8 mouse cellular contexts compared by ENCODE assay signal in genomic region chr4:43823845-43824337, GRCm38 (mm10). TPM values are rescaled to one million over a fixed set of nuclear protein-coding genes. Genes with fewer than 3 reads are reported as not detected.
DNase-seq lines count a peak whose midpoint lies in the region; ATAC-seq and TF ChIP-seq lines count a peak whose summit lies in the region.

TSS of gene Olfr156 (minus strand) at chr4:43823895.

- no peak within 1 kb of the TSS for H3K9ac ChIP-seq in hindbrain, embryonic 11.5 days (ENCODE audit: low read depth, low read length)
- no peak within 1 kb of the TSS for H3K9ac ChIP-seq in hindbrain, embryonic 16.5 days (ENCODE audit: low read depth, low read length)
- H3K9ac ChIP-seq in stomach, postnatal 0 days (ENCODE audit: low read length): no peak within 1 kb of the TSS

- H3K27me3 ChIP-seq in hindbrain, embryonic 11.5 days (ENCODE audit: control insufficient read depth, insufficient read depth, low read length): no peaks in the 10 kb centered on the region
- H3K27me3 ChIP-seq in hindbrain, embryonic 16.5 days (replicated peaks; ENCODE audit: control insufficient read depth, insufficient read depth, low read length): no peaks in the 10 kb centered on the region
- H3K27me3 ChIP-seq in limb, embryonic 10.5 days (ENCODE audit: low read depth, poor library complexity, severe bottlenecking): no peaks in the 10 kb centered on the region
- no peaks in the 10 kb centered on the region for H3K27me3 ChIP-seq in stomach, postnatal 0 days (ENCODE audit: control insufficient read depth, insufficient read depth, low read length)

- no peak for ATAC-seq in hindbrain, embryonic 11.5 days (ENCODE audit: low FRiP score)
- no peak for ATAC-seq in hindbrain, embryonic 16.5 days
- ATAC-seq in stomach, postnatal 0 days (ENCODE audit: low FRiP score, low TSS enrichment): no peak
- ATAC-seq in inflammation-experienced regulatory T-cells, adult 6 months: no peak

- TF ChIP-seq EP300 in stomach, postnatal 0 days (optimal IDR thresholded peaks at IDR 0.05): no peak

- no peaks in the 10 kb centered on the region for H3K4me1 ChIP-seq in hindbrain, embryonic 11.5 days (replicated peaks; ENCODE audit: control insufficient read depth, insufficient read depth, low read length)
- no peaks in the 10 kb centered on the region for H3K4me1 ChIP-seq in hindbrain, embryonic 16.5 days (ENCODE audit: control insufficient read depth, insufficient read depth, low read depth, low read length)
- peaks cover 12% of the 10 kb centered on the region for H3K4me1 ChIP-seq in limb, embryonic 10.5 days
- no peaks in the 10 kb centered on the region for H3K4me1 ChIP-seq in stomach, postnatal 0 days (replicated peaks; ENCODE audit: control insufficient read depth, insufficient read depth)

- WGBS in hindbrain, embryonic 11.5 days: 19% methylated on average over 7 of the region's 7 CpGs
- WGBS in hindbrain, embryonic 16.5 days: 22% methylated on average over 7 of the region's 7 CpGs
- whole genome bisulfite sequencing in limb, embryonic 10.5 days: 13% methylated on average over 7 of the region's 7 CpGs
- WGBS in stomach, postnatal 0 days: 24% methylated on average over 7 of the region's 7 CpGs

- DNase-seq in hindbrain, embryonic 11.5 days (ENCODE audit: low spot score): peak; percentile 42
- peak; percentile 66 for DNase-seq in 3T3-L1 (ENCODE audit: low read depth, low spot score)
- DNase-seq in Muller cell, postnatal 12 days (ENCODE audit: inconsistent ontology term): peak; percentile 61
- DNase-seq in limb, embryonic 10.5 days (ENCODE audit: low spot score): peak; percentile 46
- peak; percentile 35 for DNase-seq in stomach, postnatal 0 days (ENCODE audit: low spot score)
- no peak for DNase-seq in right cerebral cortex, postnatal 36 days (ENCODE audit: low spot score in 2 of 2)

- peak; percentile 81 for TF ChIP-seq CTCF in stomach, postnatal 0 days (IDR thresholded peaks at IDR 0.05; ENCODE audit: low read depth)

- no peaks in the 10 kb centered on the region for H3K36me3 ChIP-seq in hindbrain, embryonic 11.5 days (ENCODE audit: control insufficient read depth, insufficient read depth, low read length)
- H3K36me3 ChIP-seq in hindbrain, embryonic 16.5 days (ENCODE audit: control insufficient read depth, insufficient read depth, low read length): no peaks in the 10 kb centered on the region
- H3K36me3 ChIP-seq in limb, embryonic 10.5 days: no peaks in the 10 kb centered on the region
- H3K36me3 ChIP-seq in stomach, postnatal 0 days (ENCODE audit: control insufficient read depth, insufficient read depth, low read length): no peaks in the 10 kb centered on the region

- no peaks in the 10 kb centered on the region for H3K9me3 ChIP-seq in hindbrain, embryonic 11.5 days (ENCODE audit: control insufficient read depth, low read length)
- H3K9me3 ChIP-seq in hindbrain, embryonic 16.5 days (ENCODE audit: control insufficient read depth, low read length): no peaks in the 10 kb centered on the region
- H3K9me3 ChIP-seq in limb, embryonic 10.5 days (replicated peaks): no peaks in the 10 kb centered on the region
- no peaks in the 10 kb centered on the region for H3K9me3 ChIP-seq in stomach, postnatal 0 days (ENCODE audit: control insufficient read depth, low read length)

- H3K27ac ChIP-seq in hindbrain, embryonic 11.5 days (ENCODE audit: low read depth, low read length): no peak within 1 kb of the TSS
- H3K27ac ChIP-seq in hindbrain, embryonic 16.5 days (ENCODE audit: low read depth, low read length): no peak within 1 kb of the TSS
- peak within 1 kb of the TSS; percentile 19; the same call in 1 of the 2 replicates for H3K27ac ChIP-seq in limb, embryonic 10.5 days
- no peak within 1 kb of the TSS for H3K27ac ChIP-seq in stomach, postnatal 0 days (replicated peaks)

- H3K4me3 ChIP-seq in hindbrain, embryonic 11.5 days (ENCODE audit: low read depth, low read length): no peak within 1 kb of the TSS
- H3K4me3 ChIP-seq in hindbrain, embryonic 16.5 days (ENCODE audit: low read length): no peak within 1 kb of the TSS
- no peak within 1 kb of the TSS for H3K4me3 ChIP-seq in limb, embryonic 10.5 days
- no peak within 1 kb of the TSS for H3K4me3 ChIP-seq in stomach, postnatal 0 days (ENCODE audit: low read depth, low read length)

- no peak within 1 kb of the TSS for H3K4me2 ChIP-seq in hindbrain, embryonic 11.5 days (replicated peaks; ENCODE audit: low read depth, low read length)
- H3K4me2 ChIP-seq in hindbrain, embryonic 16.5 days (ENCODE audit: low read length): no peak within 1 kb of the TSS
- no peak within 1 kb of the TSS for H3K4me2 ChIP-seq in stomach, postnatal 0 days (replicated peaks; ENCODE audit: low read depth)

RNA-seq across cellular contexts. Expression of gene Olfr156, which starts in this region (rescaled TPM):
- not detected in 2 replicates for polyA plus RNA-seq in hindbrain, embryonic 11.5 days (2014; fragmentation: Nextera tagmentation; extraction: Ambion mirVana)
- not detected in 2 replicates for polyA plus RNA-seq in hindbrain, embryonic 16.5 days (2015; fragmentation: Nextera tagmentation; extraction: Ambion mirVana)
- not detected in 2 replicates for polyA plus RNA-seq in limb, embryonic 10.5 days (2016; fragmentation: Nextera tagmentation; extraction: Ambion mirVana)
- not detected in 2 replicates for polyA plus RNA-seq in stomach, postnatal 0 days (2015; fragmentation: Nextera tagmentation; extraction: Ambion mirVana)
- not detected for polyA plus RNA-seq in inflammation-experienced regulatory T-cells, adult 6 months (2017; shearing (Covaris generic))

Comparison
In these comparisons a context has a peak if more than half of its experiments do, and no peak if none do; other contexts are left out.
1. Peak in DNase-seq in hindbrain, embryonic 11.5 days; RNA of the gene not detected or under 1 TPM.
2. Peak in DNase-seq and H3K27ac ChIP-seq in limb, embryonic 10.5 days; RNA of the gene not detected or under 1 TPM.
3. Peak in DNase-seq in stomach, postnatal 0 days; RNA of the gene not detected or under 1 TPM.
4. DNase-seq: peak in 3T3-L1 (single experiment) and Muller cell, postnatal 12 days (single experiment); none in right cerebral cortex, postnatal 36 days (0 of 2).